Mouse (Mus musculus) G1E (cell line): Measurements from ENCODE around the gene Prkcz. TPM values are rescaled to one million over a fixed set of nuclear protein-coding genes. Genes with fewer than 3 reads are reported as not detected.

Experiments
- ATAC-seq: 2 replicates; pipeline ENCODE4 v1.8.0; 2016; ENCODE audit warnings: mild to moderate bottlenecking; ENCODE audit not compliant: insufficient number of reproducible peaks, poor library complexity, low FRiP score, severe bottlenecking; ENCODE audit errors: extremely low read depth
- DNase-seq: peaks from one replicate; pipeline ENCODE4 v3.0.0; 2012; ENCODE audit warnings: low spot score
- H3K27me3 ChIP-seq: 2 replicates; pipeline ENCODE4 v1.6.1; 2012; ENCODE audit warnings: mild to moderate bottlenecking, low read length, inconsistent platforms; ENCODE audit not compliant: insufficient read depth
- H3K36me3 ChIP-seq: replicated peaks from 2 replicates; pipeline ENCODE3; 2012; ENCODE audit warnings: mild to moderate bottlenecking, inconsistent platforms
- H3K4me1 ChIP-seq: 2 replicates; pipeline ENCODE4 v1.6.1; 2012; ENCODE audit warnings: low read depth, low read length, inconsistent platforms, mixed read lengths; ENCODE audit not compliant: insufficient read depth
- H3K4me3 ChIP-seq: 2 replicates; pipeline ENCODE4 v1.5.1; 2012; ENCODE audit warnings: low read depth, mild to moderate bottlenecking, inconsistent platforms, low read length, moderate library complexity, mixed read lengths
- H3K9me3 ChIP-seq: replicated peaks from 2 replicates; pipeline ENCODE4 v1.6.1; 2012; ENCODE audit warnings: inconsistent platforms
- CTCF ChIP-seq: IDR thresholded peaks from 2 replicates; pipeline ENCODE4 v1.5.1; 2012; ENCODE audit warnings: low read depth, low read length, inconsistent platforms, mixed read lengths
- GATA1 ChIP-seq: IDR thresholded peaks from 2 replicates; pipeline ENCODE4 v1.6.1; 2012; ENCODE audit warnings: borderline replicate concordance, low read length, inconsistent platforms, mixed read lengths
- GATA2 ChIP-seq: IDR thresholded peaks from 2 replicates; pipeline ENCODE4 v1.6.1; 2012; ENCODE audit warnings: low read depth, low read length, inconsistent platforms, borderline replicate concordance
- POLR2AphosphoS5 ChIP-seq: IDR thresholded peaks from 2 replicates; pipeline ENCODE4 v1.6.1; 2012; ENCODE audit warnings: low read depth, low read length, inconsistent platforms; ENCODE audit not compliant: insufficient replicate concordance
- TAL1 ChIP-seq: conservative IDR thresholded peaks from 2 replicates; pipeline ENCODE4 v1.6.1; 2012; ENCODE audit warnings: low read depth, low read length, inconsistent platforms, mixed read lengths
- polyA plus RNA-seq: library from polyadenylated mRNA; stranded (reverse); fragments of >175 nt; gene quantifications from 2 replicates; pipeline ENCODE4 v1.2.3, GENCODE M21; 2012
- total RNA-seq, 2 experiments: library from RNA; stranded (forward) in 1 of 2; stranded (reverse) in 1 of 2; fragments of 200-1000 nt in 1 of 2; fragments of >200 nt in 1 of 2; fragmentation: Nextera tagmentation in 1 of 2; gene quantifications; 2 replicates each; pipeline ENCODE4 v1.2.3; 2014 to 2017

Prkcz gene
- total and polyA plus RNA-seq, 3 experiments = 0.55 TPM; not detected in 2

DNA sequence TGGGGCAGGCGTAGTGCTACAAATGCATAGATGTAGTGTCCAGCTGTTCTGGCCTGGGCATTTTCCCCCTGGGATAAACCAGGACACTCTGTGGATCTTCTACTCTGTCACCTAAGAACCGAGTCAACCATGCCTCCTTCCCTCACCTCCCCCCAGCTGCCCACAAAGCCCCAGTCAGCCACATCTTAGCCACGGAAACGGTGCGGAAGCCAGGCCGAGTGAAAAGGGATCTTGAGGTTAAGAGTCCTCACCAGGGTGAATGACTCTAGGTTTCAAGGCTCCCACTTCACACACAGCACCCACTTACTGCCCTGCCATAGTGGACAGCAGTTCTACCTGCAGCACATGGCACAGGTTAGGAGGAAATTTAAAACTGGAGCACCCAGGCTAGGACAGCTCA, 7.1 kb downstream of the Prkcz start:
- 0 out of 2 replicates have a peak, but pooled peaks cover under 1% of the 10 kb centered on the region for H3K27me3 ChIP-seq
- ATAC-seq = no peak
- H3K4me3 ChIP-seq = no peak overlapping the region

DNA sequence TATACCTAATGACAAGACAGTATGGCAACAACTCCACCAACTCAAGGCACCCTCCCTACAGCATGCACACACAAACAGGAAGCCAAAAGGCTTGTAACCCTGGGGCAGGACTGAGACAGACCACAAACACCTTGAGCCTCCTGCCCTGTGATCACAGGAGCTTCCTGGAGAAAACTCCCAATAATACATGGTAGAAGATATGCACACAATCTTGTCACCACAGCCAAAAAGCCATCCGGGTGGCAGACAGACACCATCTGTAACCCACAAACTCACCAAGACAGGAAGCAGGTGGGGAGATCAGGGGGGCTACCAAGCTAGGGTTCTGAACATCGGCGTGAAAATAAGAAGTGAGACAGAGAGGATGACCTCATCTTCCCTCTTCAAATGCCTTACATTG, 8.6 kb downstream of the Prkcz start:
- H3K4me3 ChIP-seq = no peak overlapping the region
- no peak for ATAC-seq
- H3K27me3 ChIP-seq = no peaks in the 10 kb centered on the region
- no peak for TF ChIP-seq GATA2
- no peak for TF ChIP-seq GATA1
- no peak for TF ChIP-seq TAL1
- no peak for TF ChIP-seq CTCF
- no peak for TF ChIP-seq POLR2AphosphoS5
- H3K9me3 ChIP-seq = no peaks in the 10 kb centered on the region
- no peaks in the 10 kb centered on the region for H3K36me3 ChIP-seq
- no peaks in the 10 kb centered on the region for H3K4me1 ChIP-seq
- DNase-seq = no peak

More for the DNA sequence above, 7.1 kb downstream of the Prkcz start:
- no peak for TF ChIP-seq POLR2AphosphoS5
- no peak for TF ChIP-seq GATA2
- no peak for TF ChIP-seq GATA1
- no peak for TF ChIP-seq TAL1
- TF ChIP-seq CTCF = no peak
- H3K4me1 ChIP-seq = no peaks in the 10 kb centered on the region
- H3K36me3 ChIP-seq = no peaks in the 10 kb centered on the region
- no peaks in the 10 kb centered on the region for H3K9me3 ChIP-seq
- DNase-seq = no peak

DNA sequence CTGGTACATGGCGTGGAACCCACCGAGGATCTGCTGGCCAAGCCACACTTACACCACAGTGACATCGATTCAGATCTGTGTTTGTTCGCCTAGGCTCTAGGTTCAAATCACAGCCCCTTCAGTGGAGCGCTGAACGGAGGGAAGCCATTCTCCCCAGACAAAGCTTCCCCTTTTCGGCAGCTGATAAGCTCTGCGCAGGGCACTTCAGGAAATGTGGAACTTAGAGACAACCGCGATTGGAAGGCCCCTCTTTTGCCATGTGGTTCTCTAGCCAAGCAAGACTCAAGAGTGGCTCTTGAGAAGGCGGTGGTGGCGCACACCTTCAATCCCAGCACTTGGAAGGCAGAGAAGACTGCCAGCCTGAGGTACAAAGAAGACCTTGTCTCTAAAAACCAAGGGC, 14.8 kb downstream of the Prkcz start:
- DNase-seq (no peak), ATAC-seq (no peak)
- Histone ChIP-seq H3K36me3 (no peaks in the 10 kb centered on the region), H3K4me3 (no peak overlapping the region), H3K4me1 (no peaks in the 10 kb centered on the region), H3K27me3 (peaks cover 4% of the 10 kb centered on the region; the same call in 1 of the 2 replicates), H3K9me3 (no peaks in the 10 kb centered on the region)
- TF ChIP-seq POLR2AphosphoS5 (no peak), TAL1 (no peak), GATA1 (no peak), GATA2 (no peak), CTCF (no peak)

DNA sequence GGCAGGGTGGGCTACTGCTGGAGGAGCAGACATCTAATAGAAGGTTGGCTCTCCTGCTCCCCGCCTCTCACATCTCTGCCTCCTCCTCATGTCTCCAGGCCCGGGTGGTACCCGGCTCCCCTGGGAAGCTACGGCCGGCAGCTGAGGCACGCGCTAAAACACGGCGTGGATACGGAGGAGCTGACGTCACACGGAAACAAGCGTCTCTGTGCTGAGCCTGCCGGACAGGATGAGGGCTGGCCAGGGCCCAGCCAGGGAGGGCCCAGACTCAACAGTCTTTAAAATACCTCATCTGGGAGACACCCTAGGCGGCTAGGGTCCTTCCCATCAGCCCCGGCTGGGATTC, 15.6 kb downstream of the Prkcz start:
- DNase-seq = no peak
- H3K36me3 ChIP-seq = no peaks in the 10 kb centered on the region
- H3K4me3 ChIP-seq = no peak overlapping the region
- no peak for TF ChIP-seq GATA2
- TF ChIP-seq POLR2AphosphoS5 = no peak
- TF ChIP-seq CTCF = no peak
- no peak for TF ChIP-seq GATA1
- no peak for TF ChIP-seq TAL1
- H3K4me1 ChIP-seq = no peaks in the 10 kb centered on the region
- ATAC-seq = no peak
- peaks cover 4% of the 10 kb centered on the region; the same call in 1 of the 2 replicates for H3K27me3 ChIP-seq
- no peaks in the 10 kb centered on the region for H3K9me3 ChIP-seq

DNA sequence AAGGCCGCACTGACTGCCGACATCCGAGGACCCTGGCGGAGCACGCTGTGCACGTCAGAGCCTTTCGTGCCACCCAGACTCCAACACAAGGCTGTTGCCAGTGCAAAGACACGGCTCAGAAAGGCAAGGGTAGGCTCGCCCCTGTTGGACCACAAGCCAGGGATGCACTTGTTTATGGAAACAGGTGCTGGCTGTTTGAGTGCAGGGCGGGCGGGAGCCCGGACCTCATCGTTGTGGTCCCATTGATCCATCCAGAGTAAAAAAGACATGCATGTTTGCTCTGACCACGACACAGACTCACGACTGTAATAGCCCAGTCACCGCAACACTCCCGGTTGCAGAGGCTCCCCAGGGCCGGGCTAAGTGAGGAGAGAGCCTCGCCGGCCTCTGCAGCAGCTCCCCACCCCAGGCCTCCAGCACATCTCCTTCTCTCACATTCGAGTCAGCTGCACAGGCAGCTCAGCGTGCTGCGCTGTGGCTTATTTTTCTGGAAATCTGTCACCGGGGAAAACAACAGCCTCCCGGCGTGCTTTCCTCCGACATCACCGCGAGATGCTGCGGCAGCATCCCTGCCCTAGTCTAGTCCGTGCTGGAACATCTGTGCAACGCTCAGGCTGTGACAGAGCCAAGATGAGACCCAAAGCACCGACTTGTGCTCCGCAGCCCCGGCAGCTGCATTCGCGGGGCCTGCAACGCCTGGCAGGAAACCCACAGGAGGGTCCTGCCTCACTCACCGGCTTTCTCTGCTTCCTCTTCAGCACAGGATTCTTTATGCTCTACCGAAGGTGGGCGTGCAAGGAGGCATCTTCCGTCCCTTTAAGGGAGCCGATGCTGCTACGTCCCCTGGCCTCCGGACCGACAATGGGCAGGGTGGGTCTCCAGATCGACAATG, 16.2 kb downstream of the Prkcz start:
- no peaks in the 10 kb centered on the region for H3K9me3 ChIP-seq
- no peaks in the 10 kb centered on the region for H3K36me3 ChIP-seq
- H3K4me3 ChIP-seq = no peak overlapping the region
- TF ChIP-seq GATA1 (no peak), CTCF (no peak), GATA2 (no peak), TAL1 (no peak), POLR2AphosphoS5 (no peak)
- H3K4me1 ChIP-seq = no peaks in the 10 kb centered on the region
- ATAC-seq = no peak
- no peak for DNase-seq
- peaks cover 4% of the 10 kb centered on the region; the same call in 1 of the 2 replicates for H3K27me3 ChIP-seq

DNA sequence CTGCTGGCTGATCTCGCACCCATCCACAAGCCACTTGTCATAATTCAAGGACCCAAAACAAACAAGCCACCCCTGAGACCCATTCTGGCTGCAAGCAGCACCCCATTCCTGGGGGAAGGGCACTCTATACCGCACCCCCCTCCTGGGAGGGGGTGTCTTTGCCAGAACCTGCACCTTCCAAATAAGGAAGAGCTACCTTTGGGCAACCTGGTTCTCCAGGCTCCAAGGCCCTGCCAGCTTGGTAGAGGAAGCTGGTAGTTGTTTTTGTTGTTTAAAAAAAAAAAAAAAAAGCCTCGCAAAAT, 16.9 kb downstream of the Prkcz start:
- DNase-seq (no peak), ATAC-seq (no peak)
- no peak for TF ChIP-seq CTCF
- TF ChIP-seq GATA2 = no peak
- TF ChIP-seq TAL1 = no peak
- TF ChIP-seq GATA1 = no peak
- no peak for TF ChIP-seq POLR2AphosphoS5
- Histone ChIP-seq H3K27me3 (peaks cover 4% of the 10 kb centered on the region; the same call in 1 of the 2 replicates), H3K4me1 (no peaks in the 10 kb centered on the region), H3K4me3 (no peak overlapping the region), H3K36me3 (no peaks in the 10 kb centered on the region), H3K9me3 (no peaks in the 10 kb centered on the region)
